Mouse (Mus musculus) liver, postnatal 0 days (tissue): Measurements from ENCODE around the gene Irf2bpl.

Source experiments
- CTCF ChIP-seq: sonication (generic); IDR thresholded peaks from 2 replicates; pipeline ENCODE4 v1.5.1; 2016; ENCODE audit warnings: antibody characterized with exemption, low read depth
- EP300 ChIP-seq: IDR thresholded peaks from 2 replicates; pipeline ENCODE4 v1.6.1; 2016; ENCODE audit warnings: antibody characterized with exemption, low read depth, mild to moderate bottlenecking

GRCm38 (mm10) chr12:86853516-86853915, 31.1 kb downstream of the Irf2bpl start:
- no peak for TF ChIP-seq CTCF
- 0 out of 2 replicates have a peak, but pooled peaks have one; percentile 9 for TF ChIP-seq EP300
